In genomic region chr10:53629247-53629917, GRCm38 (mm10) we compare ENCODE assay signal across 8 mouse cellular contexts. TPM values are rescaled to one million over a fixed set of nuclear protein-coding genes. Genes with fewer than 3 reads are reported as not detected.
DNase-seq lines count a peak whose midpoint lies in the region; ATAC-seq lines count a peak whose summit lies in the region.

No protein-coding gene starts in this region.

- 0% methylated on average over 66 of the region's 67 CpGs for WGBS in forebrain, embryonic 10.5 days
- WGBS in heart, embryonic 16.5 days: under 1% methylated on average over 66 of the region's 67 CpGs
- WGBS in liver, embryonic 15.5 days (ENCODE audit: insufficient replicate concordance): under 1% methylated on average over 67 of the region's 67 CpGs
- WGBS in neural tube, embryonic 12.5 days: 1% methylated on average over 67 of the region's 67 CpGs

- H3K36me3 ChIP-seq in forebrain, embryonic 10.5 days (replicated peaks): peaks cover 13% of the 10 kb centered on the region
- H3K36me3 ChIP-seq in heart, embryonic 16.5 days (ENCODE audit: control insufficient read depth, insufficient read depth): peaks cover 2% of the 10 kb centered on the region; the same call in 1 of the 2 replicates
- peaks cover 18% of the 10 kb centered on the region for H3K36me3 ChIP-seq in liver, embryonic 15.5 days (replicated peaks)
- no peaks in the 10 kb centered on the region for H3K36me3 ChIP-seq in neural tube, embryonic 12.5 days

- peak; percentile 83 for DNase-seq in c-Kit-negative CD71-positive TER-119-positive erythroid progenitor cells, embryonic 14.5 days (ENCODE audit: low read depth, low spot score)
- DNase-seq in forebrain, embryonic 10.5 days (ENCODE audit: extremely low spot score, low spot score): peak; percentile 83
- DNase-seq in kidney, postnatal 36 days: peak; percentile 93 to 98
- DNase-seq in telencephalon, adult 2 months (ENCODE audit: low read depth, low spot score): peak; percentile 72

- H3K9me3 ChIP-seq in forebrain, embryonic 10.5 days: no peaks in the 10 kb centered on the region
- H3K9me3 ChIP-seq in heart, embryonic 16.5 days (replicated peaks; ENCODE audit: control insufficient read depth, low read length): no peaks in the 10 kb centered on the region
- no peaks in the 10 kb centered on the region for H3K9me3 ChIP-seq in liver, embryonic 15.5 days (replicated peaks)
- no peaks in the 10 kb centered on the region for H3K9me3 ChIP-seq in neural tube, embryonic 12.5 days

- peaks cover 16% of the 10 kb centered on the region for H3K4me1 ChIP-seq in forebrain, embryonic 10.5 days
- H3K4me1 ChIP-seq in heart, embryonic 16.5 days (ENCODE audit: control insufficient read depth, insufficient read depth, low read length): peaks cover 5% of the 10 kb centered on the region; the same call in 1 of the 2 replicates
- H3K4me1 ChIP-seq in liver, embryonic 15.5 days (replicated peaks): peaks cover 18% of the 10 kb centered on the region
- H3K4me1 ChIP-seq in neural tube, embryonic 12.5 days: no peaks in the 10 kb centered on the region

- peak overlapping the region; percentile 76 for H3K4me3 ChIP-seq in forebrain, embryonic 10.5 days
- H3K4me3 ChIP-seq in heart, embryonic 16.5 days (ENCODE audit: low read length): peak overlapping the region; percentile 94
- H3K4me3 ChIP-seq in liver, embryonic 15.5 days (replicated peaks): peak overlapping the region; percentile 96
- peak overlapping the region; percentile 76 for H3K4me3 ChIP-seq in neural tube, embryonic 12.5 days

- peak overlapping the region; percentile 97 for H3K27ac ChIP-seq in forebrain, embryonic 10.5 days
- peak overlapping the region; percentile 96 for H3K27ac ChIP-seq in heart, embryonic 16.5 days (ENCODE audit: low read length)
- H3K27ac ChIP-seq in liver, embryonic 15.5 days (replicated peaks): peak overlapping the region; percentile 93
- peak overlapping the region; percentile 75 for H3K27ac ChIP-seq in neural tube, embryonic 12.5 days

- ATAC-seq in CD4-positive, CD25-positive, alpha-beta regulatory T cell, adult 4 months: peak; percentile 74
- ATAC-seq in heart, embryonic 16.5 days (replicated peaks; ENCODE audit: extremely low read depth, insufficient read depth, low FRiP score): peak; percentile 77
- peak; percentile 79 for ATAC-seq in liver, embryonic 15.5 days (ENCODE audit: insufficient read depth)
- ATAC-seq in neural tube, embryonic 12.5 days (ENCODE audit: low FRiP score, low read depth): peak; percentile 88

- H3K27me3 ChIP-seq in forebrain, embryonic 10.5 days (ENCODE audit: poor library complexity, severe bottlenecking): no peaks in the 10 kb centered on the region
- no peaks in the 10 kb centered on the region for H3K27me3 ChIP-seq in heart, embryonic 16.5 days (ENCODE audit: control insufficient read depth, insufficient read depth, low read length)
- H3K27me3 ChIP-seq in liver, embryonic 15.5 days: no peaks in the 10 kb centered on the region
- H3K27me3 ChIP-seq in neural tube, embryonic 12.5 days (replicated peaks): no peaks in the 10 kb centered on the region

- H3K4me2 ChIP-seq in heart, embryonic 16.5 days (ENCODE audit: low read depth, low read length): peak overlapping the region; percentile 78
- H3K4me2 ChIP-seq in liver, embryonic 15.5 days: peak overlapping the region; percentile 78
- H3K4me2 ChIP-seq in neural tube, embryonic 12.5 days (replicated peaks): peak overlapping the region; percentile 60

- peak overlapping the region; percentile 89 for H3K9ac ChIP-seq in heart, embryonic 16.5 days (ENCODE audit: low read length)
- peak overlapping the region; percentile 83 for H3K9ac ChIP-seq in liver, embryonic 15.5 days
- H3K9ac ChIP-seq in neural tube, embryonic 12.5 days: peak overlapping the region; percentile 74

RNA-seq across cellular contexts. Expression of gene Mcm9, which starts 0.9 kb away (rescaled TPM):
- 1 to 10 TPM; 5.0 to 5.3 TPM for polyA plus RNA-seq in CD4-positive, CD25-positive, alpha-beta regulatory T cell, adult 4 months (2017; shearing (Covaris generic))
- 11.7 and 13.4 TPM in 2 replicates for polyA plus RNA-seq in forebrain, embryonic 10.5 days (2016; fragmentation: Nextera tagmentation; extraction: Ambion mirVana)
- polyA plus RNA-seq in heart, embryonic 16.5 days (2015; fragmentation: Nextera tagmentation; extraction: Ambion mirVana): 7.8 and 8.7 TPM in 2 replicates
- 3.4 and 4.2 TPM in 2 replicates for polyA plus RNA-seq in liver, embryonic 15.5 days (2015; fragmentation: Nextera tagmentation; extraction: Ambion mirVana)
- polyA plus RNA-seq in neural tube, embryonic 12.5 days (2016; fragmentation: Nextera tagmentation; extraction: Ambion mirVana): 11.9 and 13.4 TPM in 2 replicates

RNA-seq across cellular contexts. Expression of gene Asf1a, which starts 32.8 kb away (rescaled TPM):
- 10 to 100 TPM in 1 of 2 experiments, 1 to 10 TPM in 1; 6.8 to 10.4 TPM for polyA plus RNA-seq in CD4-positive, CD25-positive, alpha-beta regulatory T cell, adult 4 months (2017; shearing (Covaris generic))
- 169 and 182 TPM in 2 replicates for polyA plus RNA-seq in forebrain, embryonic 10.5 days (2016; fragmentation: Nextera tagmentation; extraction: Ambion mirVana)
- 61.7 and 65.5 TPM in 2 replicates for polyA plus RNA-seq in heart, embryonic 16.5 days (2015; fragmentation: Nextera tagmentation; extraction: Ambion mirVana)
- 63.2 and 74.6 TPM in 2 replicates for polyA plus RNA-seq in liver, embryonic 15.5 days (2015; fragmentation: Nextera tagmentation; extraction: Ambion mirVana)
- 133 and 135 TPM in 2 replicates for polyA plus RNA-seq in neural tube, embryonic 12.5 days (2016; fragmentation: Nextera tagmentation; extraction: Ambion mirVana)

Comparison
In these comparisons a context has a peak if more than half of its experiments do, and no peak if none do; other contexts are left out.
1. Peak in every context shown above with its lines: DNase-seq, ATAC-seq, H3K4me3 ChIP-seq and H3K27ac ChIP-seq.